Mouse (Mus musculus): ENCODE results near the gene Gm30737.
"Not testable (repeated sequence)": the region's sequence is repeated elsewhere in the genome, so short reads cannot be mapped to it uniquely, and the experiment has no call there.

Gene Gm30737

GRCm38 (mm10) chrY:14400410-14400809, at the start of gene Gm30737:
Gene Gm30737 (plus strand): TSS chrY:14400710.
- not testable (repeated sequence) for DNase-seq (ENCODE audit: low spot score in 2 of 2)
